Mouse (Mus musculus): Measurements from ENCODE around the gene Suclg2. TPM values are rescaled to one million over a fixed set of nuclear protein-coding genes. Genes with fewer than 3 reads are reported as not detected.

Gene Suclg2
- total RNA-seq, 2 experiments from 2014 or later: 13.3 to 16.5 TPM

DNA sequence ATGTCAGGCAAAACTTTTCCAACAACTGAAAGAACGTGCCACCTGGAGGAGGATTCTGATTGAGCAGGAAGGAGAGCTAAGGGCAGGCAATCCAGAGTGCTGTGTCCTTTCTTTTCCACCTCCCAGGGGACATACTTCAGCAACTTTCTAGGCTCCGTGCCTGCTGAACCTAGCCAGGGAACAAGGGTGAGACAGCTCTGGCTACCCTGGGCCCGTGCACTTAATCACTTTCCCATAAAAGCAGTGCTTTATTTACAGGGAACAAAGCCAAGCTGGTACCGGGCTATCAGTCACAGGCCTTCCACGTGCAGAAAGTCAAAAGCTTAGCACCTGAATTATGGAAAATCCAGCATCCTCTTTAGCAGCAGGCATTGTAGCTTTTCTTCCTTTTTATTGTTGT is 5.4 kb downstream of the Suclg2 start:
- no peak for TF ChIP-seq CTCF (conservative IDR thresholded peaks at IDR 0.05)
- no peak for DNase-seq (ENCODE audit: low spot score in 2 of 2)
- Histone ChIP-seq H3K27ac (no peak overlapping the region), H3K4me3 (no peak overlapping the region)

DNA sequence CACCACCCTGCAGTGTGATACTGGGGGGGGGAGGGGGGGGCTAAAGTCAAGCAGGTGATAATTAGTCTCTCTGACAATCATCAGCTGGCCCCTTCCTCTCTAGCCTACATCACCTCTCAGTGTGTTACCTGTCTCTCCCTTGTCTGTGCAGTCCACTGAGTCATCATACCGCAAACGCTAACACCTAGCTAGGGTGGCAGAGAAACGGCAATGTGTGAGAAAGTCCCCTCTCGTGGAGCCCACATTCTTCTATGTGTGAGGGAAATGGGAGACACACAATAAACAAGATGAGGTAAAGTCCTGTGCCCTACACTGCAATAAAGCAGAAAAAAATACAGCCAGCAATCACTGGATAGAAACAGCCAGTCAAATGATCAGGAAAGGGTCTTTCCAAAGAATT is 6.5 kb downstream of the Suclg2 start:
- Histone ChIP-seq H3K4me3 (no peak overlapping the region), H3K27ac (no peak overlapping the region)
- no peak for DNase-seq (ENCODE audit: low spot score in 2 of 2)
- no peak for TF ChIP-seq CTCF (conservative IDR thresholded peaks at IDR 0.05)

DNA sequence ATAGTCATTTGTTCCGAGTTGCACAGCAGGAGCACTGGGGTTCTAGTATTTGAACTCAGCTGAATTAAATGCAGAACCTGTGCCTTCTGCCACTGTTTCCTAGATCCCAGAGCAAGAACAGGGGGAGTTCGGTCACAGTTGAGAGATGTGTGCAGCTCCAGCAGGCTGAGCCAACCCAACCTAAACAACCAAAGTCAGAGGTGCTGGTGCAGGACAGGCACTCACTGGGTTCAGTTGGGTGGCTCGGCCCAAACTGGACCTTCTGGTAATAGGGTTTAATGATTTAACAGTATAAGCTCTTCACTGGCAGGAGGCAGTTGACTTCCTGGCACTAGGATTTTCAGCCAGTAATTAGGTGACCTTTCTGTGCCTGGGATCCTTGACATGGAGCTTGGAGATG is 6.9 kb downstream of the Suclg2 start:
- DNase-seq (ENCODE audit: low spot score in 2 of 2): no peak
- TF ChIP-seq CTCF (conservative IDR thresholded peaks at IDR 0.05): no peak

DNA sequence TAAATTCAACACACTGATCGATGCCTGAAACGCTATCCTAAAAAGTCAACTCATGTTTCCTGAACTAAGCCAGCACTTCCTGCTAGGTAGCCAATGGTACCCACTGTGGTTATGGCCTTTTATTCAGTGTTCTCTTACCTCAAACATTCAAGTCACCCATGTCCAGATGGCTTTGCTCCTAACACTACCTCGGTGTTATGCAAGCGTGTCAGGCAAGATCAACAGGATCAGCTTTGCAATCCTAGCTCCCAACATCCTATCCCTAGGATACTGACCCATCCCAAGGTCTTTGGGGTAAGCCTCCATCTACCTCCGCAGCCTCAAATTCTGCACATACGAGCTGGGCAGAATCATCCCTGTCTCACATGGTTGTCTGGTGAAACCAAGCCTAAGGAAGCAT is 7.7 kb downstream of the Suclg2 start:
- no peak for DNase-seq (ENCODE audit: low spot score in 2 of 2)
- Histone ChIP-seq H3K27ac (no peak overlapping the region), H3K4me3 (no peak overlapping the region)
- TF ChIP-seq CTCF (conservative IDR thresholded peaks at IDR 0.05): no peak

More for the DNA sequence above, 6.9 kb downstream of the Suclg2 start:
- no peak overlapping the region for H3K27ac ChIP-seq
- no peak overlapping the region for H3K4me3 ChIP-seq

DNA sequence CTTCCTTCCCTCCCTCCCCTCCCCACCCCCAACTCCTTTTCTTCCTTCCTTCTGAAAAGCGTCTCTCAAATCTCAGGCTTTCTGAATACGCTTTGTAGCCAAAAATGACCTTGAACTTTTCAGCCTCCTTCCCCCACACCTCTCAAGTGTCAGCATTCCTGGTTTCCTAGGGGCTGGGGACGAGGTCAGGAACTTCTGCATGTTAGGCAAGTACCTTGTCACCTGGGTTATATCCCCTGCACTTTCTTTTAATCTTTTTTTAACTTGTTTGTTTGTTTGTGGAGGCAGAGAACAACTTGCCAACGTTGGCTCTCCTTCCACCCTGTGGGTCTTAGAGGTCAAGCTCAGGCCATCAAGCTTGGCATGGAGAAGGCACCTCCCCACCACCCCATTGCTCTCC is 9.1 kb downstream of the Suclg2 start:
- H3K4me3 ChIP-seq: no peak overlapping the region
- no peak for TF ChIP-seq CTCF (conservative IDR thresholded peaks at IDR 0.05)
- H3K27ac ChIP-seq: no peak overlapping the region
- DNase-seq (ENCODE audit: low spot score in 2 of 2): no peak

DNA sequence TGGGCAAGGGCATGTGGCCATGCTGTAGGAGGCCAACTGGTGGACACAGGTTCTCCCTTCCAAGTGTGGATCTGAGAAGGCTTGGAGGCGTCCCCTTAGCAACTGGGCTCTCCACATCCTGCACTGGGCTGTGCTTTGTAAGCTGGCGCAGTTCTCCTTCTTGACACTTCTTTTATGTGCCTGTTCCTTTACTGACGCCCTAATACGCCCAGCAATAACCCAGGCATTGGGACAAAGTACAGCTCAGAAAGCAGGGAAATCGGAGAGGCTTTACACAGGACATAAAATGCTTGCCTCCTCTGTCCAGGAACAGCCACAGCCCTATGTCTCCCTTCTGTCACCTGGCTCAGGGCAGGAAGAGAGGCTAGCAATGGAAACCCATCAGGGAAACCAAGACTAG is 9.5 kb downstream of the Suclg2 start:
- no peak overlapping the region for H3K27ac ChIP-seq
- no peak overlapping the region for H3K4me3 ChIP-seq
- DNase-seq (ENCODE audit: low spot score in 2 of 2): no peak
- no peak for TF ChIP-seq CTCF (conservative IDR thresholded peaks at IDR 0.05)

DNA sequence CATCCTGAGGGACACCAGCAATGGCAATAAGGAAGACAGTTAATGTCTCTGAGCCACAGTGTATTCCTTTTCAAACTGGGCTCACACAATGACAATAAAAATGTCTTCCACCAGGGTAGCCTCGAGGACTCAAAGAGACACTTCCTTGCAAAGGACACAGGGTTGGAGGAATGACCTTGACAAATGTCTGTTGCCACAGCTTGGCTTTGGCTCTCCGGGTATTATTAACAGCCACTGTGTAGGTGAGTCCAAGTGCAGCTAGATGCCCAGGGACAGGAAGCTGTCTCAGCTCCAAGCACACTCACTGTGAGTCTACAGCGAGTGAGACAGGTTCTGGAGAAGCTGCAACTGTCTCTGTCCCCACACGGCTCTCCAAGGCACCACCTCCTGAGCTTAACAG is 14.0 kb downstream of the Suclg2 start:
- no peak overlapping the region for H3K4me3 ChIP-seq
- DNase-seq (ENCODE audit: low spot score in 2 of 2): no peak
- no peak for TF ChIP-seq CTCF (conservative IDR thresholded peaks at IDR 0.05)
- no peak overlapping the region for H3K27ac ChIP-seq

DNA sequence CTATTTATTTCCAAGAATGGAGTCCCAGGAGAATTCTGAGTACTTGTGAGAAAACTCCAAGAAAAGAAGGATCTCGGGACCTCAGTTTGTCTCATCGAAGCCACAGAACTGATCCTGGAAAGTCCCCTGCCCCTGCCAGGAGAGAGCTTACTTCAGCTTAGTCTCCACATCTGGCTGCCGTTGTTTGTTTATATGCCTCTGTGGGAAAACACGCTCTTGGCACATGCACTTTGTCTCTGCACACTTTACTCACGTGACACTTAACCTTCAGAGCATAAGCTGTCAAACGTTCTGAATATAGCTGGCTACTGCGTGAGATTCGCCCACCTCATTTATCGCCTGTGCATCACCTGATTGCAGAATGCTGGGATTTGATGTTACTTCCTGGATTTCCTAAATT is 16.4 kb downstream of the Suclg2 start:
- TF ChIP-seq CTCF (conservative IDR thresholded peaks at IDR 0.05): no peak
- no peak for DNase-seq (ENCODE audit: low spot score in 2 of 2)
- no peak overlapping the region for H3K4me3 ChIP-seq
- no peak overlapping the region for H3K27ac ChIP-seq

DNA sequence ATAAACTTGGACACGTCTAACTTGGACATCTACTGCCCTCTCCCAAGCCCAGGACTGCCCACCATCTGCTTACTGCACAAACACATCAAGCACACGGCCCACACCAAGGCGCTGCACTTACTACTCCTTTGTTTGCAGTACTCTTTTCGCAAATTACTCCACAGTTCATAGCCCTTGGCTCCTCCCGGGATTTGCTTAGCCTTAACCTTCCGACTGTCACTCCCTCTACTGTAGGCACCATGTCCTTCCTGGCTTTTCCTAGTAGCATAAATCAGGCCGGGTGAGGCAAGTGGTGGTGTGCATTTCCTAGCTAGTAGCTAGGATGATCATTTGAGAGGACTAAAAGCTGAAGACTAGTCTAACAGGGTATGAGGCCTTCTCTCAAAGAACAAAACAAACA is 16.8 kb downstream of the Suclg2 start:
- no peak overlapping the region for H3K27ac ChIP-seq
- TF ChIP-seq CTCF (conservative IDR thresholded peaks at IDR 0.05): no peak
- H3K4me3 ChIP-seq: no peak overlapping the region
- DNase-seq (ENCODE audit: low spot score in 2 of 2): no peak

DNA sequence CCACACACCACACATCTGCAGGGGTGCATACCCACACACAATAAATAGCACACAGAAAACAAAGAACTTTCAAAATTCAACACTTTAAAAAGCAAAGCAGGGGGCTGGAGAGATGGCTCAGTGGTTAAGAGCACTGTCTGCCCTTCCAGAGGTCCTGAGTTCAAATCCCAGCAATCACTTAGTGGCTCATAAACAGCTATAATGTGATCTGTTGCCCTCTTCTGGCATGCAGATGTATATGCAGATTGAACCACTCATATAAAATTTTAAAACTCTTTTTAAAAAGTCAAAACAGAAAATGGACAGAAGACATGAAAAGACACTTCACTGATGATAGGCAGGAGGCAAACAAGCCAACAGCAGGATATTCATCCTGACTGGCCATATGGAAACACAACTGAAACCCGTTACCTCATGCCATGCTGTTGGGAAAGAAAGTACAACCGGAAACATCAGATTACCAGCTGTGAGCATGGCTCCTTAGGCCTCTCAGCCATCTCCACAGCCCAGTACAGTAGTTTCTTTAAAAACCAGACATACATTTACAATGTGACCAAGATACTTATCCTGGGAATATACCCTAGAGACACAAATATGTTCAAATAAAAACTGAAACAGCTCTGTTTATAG is 17.5 kb downstream of the Suclg2 start:
- TF ChIP-seq CTCF (conservative IDR thresholded peaks at IDR 0.05): peak; percentile 65
- no peak overlapping the region for H3K4me3 ChIP-seq
- H3K27ac ChIP-seq: no peak overlapping the region
- DNase-seq (ENCODE audit: low spot score in 2 of 2): no peak

DNA sequence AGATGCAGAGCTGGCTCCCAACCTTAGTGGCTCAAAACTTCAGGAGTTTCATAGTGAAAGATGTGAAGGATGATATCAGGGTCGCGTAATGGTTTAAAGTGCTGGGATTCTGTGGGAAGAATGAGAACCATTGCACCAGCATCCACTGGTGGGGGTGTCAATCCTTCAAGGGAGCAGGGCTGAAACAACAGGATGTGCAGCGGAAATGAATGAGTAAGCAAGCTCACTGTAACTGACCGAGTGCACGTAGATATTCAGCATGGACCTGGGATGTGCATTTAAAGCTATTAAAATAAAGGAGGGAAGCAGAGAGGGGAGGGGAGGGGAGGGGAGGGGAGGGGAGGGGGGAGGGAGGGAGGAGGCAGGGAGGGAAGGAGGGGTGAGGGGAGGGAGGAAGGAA is 18.4 kb downstream of the Suclg2 start:
- H3K27ac ChIP-seq: no peak overlapping the region

DNA sequence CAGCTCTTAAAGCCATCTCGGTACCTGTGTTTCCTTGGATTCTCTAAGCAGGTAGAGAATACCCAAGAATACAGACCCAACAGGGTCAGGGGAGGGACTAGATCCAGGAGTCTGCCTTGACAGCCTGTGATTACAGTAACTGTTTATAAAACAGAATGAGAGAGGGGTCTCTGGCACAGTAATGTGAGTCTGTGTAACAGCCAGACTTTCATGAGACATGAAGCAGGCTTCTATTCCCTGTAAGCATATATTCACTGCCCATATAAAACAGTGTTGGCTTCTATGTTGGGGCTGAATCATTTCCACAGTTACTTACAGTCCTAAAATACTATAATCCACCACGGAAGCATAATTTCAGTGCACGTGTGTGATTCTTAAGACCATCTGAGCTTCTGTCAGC is 19.3 kb downstream of the Suclg2 start:
- no peak overlapping the region for H3K4me3 ChIP-seq
- no peak for TF ChIP-seq CTCF (conservative IDR thresholded peaks at IDR 0.05)
- H3K27ac ChIP-seq: no peak overlapping the region
- no peak for DNase-seq (ENCODE audit: low spot score in 2 of 2)

More for the DNA sequence above, 18.4 kb downstream of the Suclg2 start:
- TF ChIP-seq CTCF (conservative IDR thresholded peaks at IDR 0.05): no peak
- no peak overlapping the region for H3K4me3 ChIP-seq
- DNase-seq (ENCODE audit: low spot score in 2 of 2): no peak

DNA sequence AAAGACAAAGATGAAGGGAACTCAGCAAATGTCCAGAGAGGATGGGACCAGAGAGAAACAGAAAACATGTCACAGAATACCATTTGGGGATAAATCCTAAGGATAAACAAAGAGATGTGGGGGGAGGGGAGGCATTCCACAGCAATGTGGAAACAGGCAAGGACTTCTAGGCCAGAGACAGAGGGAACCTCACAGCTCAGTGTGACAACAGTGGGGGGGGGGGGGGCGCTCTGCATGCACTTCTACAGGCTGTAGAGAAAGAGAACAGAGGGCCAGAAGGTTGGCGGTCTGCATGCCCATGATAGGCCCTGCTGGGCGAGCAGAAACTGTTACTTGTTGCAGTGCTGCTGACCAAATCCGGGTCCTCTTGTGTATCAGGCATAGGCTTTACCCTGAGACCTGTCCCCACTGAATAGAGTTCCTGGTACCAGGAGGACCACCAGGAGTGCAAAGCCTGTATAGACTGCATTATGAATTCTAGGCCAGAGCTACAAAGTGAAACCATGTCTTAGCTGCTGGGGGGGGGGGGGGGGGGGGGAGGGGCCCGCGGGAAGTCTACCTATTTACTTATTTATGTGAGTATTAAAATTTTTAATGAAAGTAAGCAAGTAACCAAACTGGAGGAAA is 20.0 kb downstream of the Suclg2 start:
- no peak overlapping the region for H3K27ac ChIP-seq

DNA sequence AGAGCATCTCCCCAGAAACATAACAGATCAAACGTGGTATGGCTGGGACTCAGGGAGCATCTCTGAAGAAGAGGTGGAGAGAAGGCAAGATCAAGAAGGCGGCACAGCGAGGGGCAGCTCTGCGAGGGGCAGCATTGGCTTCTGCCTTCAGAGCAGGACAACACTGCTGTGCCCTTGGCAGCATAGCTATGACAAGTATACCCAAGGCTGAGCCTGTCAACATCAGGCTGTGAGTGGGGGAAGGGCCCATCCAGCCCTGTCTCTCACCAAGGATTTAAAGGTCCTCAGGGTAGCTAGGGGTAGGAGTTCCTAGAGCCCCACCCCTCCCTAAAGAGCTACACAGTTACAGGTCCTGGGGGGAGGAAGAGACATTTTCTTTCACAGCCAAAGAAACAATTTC is 23.7 kb downstream of the Suclg2 start:
- no peak for TF ChIP-seq CTCF (conservative IDR thresholded peaks at IDR 0.05)
- DNase-seq (ENCODE audit: low spot score in 2 of 2): no peak
- Histone ChIP-seq H3K4me3 (no peak overlapping the region), H3K27ac (no peak overlapping the region)

More for the DNA sequence above, 20.0 kb downstream of the Suclg2 start:
- DNase-seq (ENCODE audit: low spot score in 2 of 2): no peak
- no peak for TF ChIP-seq CTCF (conservative IDR thresholded peaks at IDR 0.05)
- no peak overlapping the region for H3K4me3 ChIP-seq

Measured in layer of hippocampus, adult 2 months (tissue).